Mouse (Mus musculus): ENCODE measurements around the gene Mast4.

GRCm38 (mm10) chr13:103048954-103049353 is 285.3 kb downstream of the Mast4 start:
- no peak for TF ChIP-seq POLR2A (IDR thresholded peaks at IDR 0.05; ENCODE audit: control insufficient read depth, extremely low read depth, insufficient read depth, low read length, poor library complexity)
- no peak for TF ChIP-seq CTCF (IDR thresholded peaks at IDR 0.05; ENCODE audit: borderline replicate concordance, control insufficient read depth, extremely low read depth, insufficient read depth, low read length, poor library complexity)

All from thymus, adult 2 months (tissue).